Mouse (Mus musculus) limb, embryonic 11.5 days (tissue): ENCODE data around the gene Hcar2. TPM values are rescaled to one million over a fixed set of nuclear protein-coding genes. Genes with fewer than 3 reads are reported as not detected.

Experiments used
- polyA plus RNA-seq: library from polyadenylated mRNA; unstranded; fragments of >200 nt; fragmentation: Nextera tagmentation; extraction: Ambion mirVana; gene quantifications from 2 replicates; pipeline ENCODE4 v1.2.1, GENCODE M21; 2014

Gene Hcar2
- polyA plus RNA-seq, 1 experiment from 2014 or later: not detected

Other genes with a start within 250 kb of the Hcar2 start
- gene Clip1, start 180.9 kb downstream of the Hcar2 start, polyA plus RNA-seq: 37.8 and 44.9 TPM in 2 replicates
- gene Zcchc8, start 144.4 kb downstream of the Hcar2 start, polyA plus RNA-seq: 100 and 106 TPM in 2 replicates
- gene Rsrc2, start 116.1 kb downstream of the Hcar2 start, polyA plus RNA-seq: 166 and 167 TPM in 2 replicates
- 38.8 and 47.5 TPM in 2 replicates for gene Kntc1, start 115.8 kb downstream of the Hcar2 start, polyA plus RNA-seq
- 0.11 TPM in 1 of 2 replicates, not detected in the other for gene Hcar1, start 14.5 kb upstream of the Hcar2 start, polyA plus RNA-seq
- gene Denr, start 41.7 kb upstream of the Hcar2 start, polyA plus RNA-seq: 186 and 187 TPM in 2 replicates
- 0.25 and 1.4 TPM in 2 replicates for gene Gm43518, start 61.9 kb upstream of the Hcar2 start, polyA plus RNA-seq
- 4.4 and 7.3 TPM in 2 replicates for gene Ccdc62, start 65.2 kb upstream of the Hcar2 start, polyA plus RNA-seq
- 3.8 and 4.2 TPM in 2 replicates for gene Hip1r, start 108.1 kb upstream of the Hcar2 start, polyA plus RNA-seq
- gene Vps37b, start 166.8 kb upstream of the Hcar2 start, polyA plus RNA-seq: 32.8 and 33.0 TPM in 2 replicates
- gene Abcb9, start 230.3 kb upstream of the Hcar2 start, polyA plus RNA-seq: 0.20 and 0.47 TPM in 2 replicates
- gene Ogfod2, start 246.8 kb upstream of the Hcar2 start, polyA plus RNA-seq: 8.0 and 11.5 TPM in 2 replicates